Mouse (Mus musculus) bone marrow, adult 2 months (tissue): ENCODE measurements around the gene Fkbp6.
"Not testable (repeated sequence)": the region's sequence is repeated elsewhere in the genome, so short reads cannot be mapped to it uniquely, and the experiment has no call there.

Experiments used
- CTCF ChIP-seq: fragments of 200-500 bp; IDR thresholded peaks from 2 replicates; pipeline ENCODE4 v1.5.1; 2011; ENCODE audit warnings: low read length, control low read depth; ENCODE audit not compliant: control insufficient read depth, insufficient read depth
- POLR2A ChIP-seq: fragments of 200-500 bp; IDR thresholded peaks from 2 replicates; pipeline ENCODE4 v1.6.1; 2011; ENCODE audit warnings: low read depth, mild to moderate bottlenecking, control low read depth, low read length, borderline replicate concordance; ENCODE audit not compliant: control insufficient read depth

DNA sequence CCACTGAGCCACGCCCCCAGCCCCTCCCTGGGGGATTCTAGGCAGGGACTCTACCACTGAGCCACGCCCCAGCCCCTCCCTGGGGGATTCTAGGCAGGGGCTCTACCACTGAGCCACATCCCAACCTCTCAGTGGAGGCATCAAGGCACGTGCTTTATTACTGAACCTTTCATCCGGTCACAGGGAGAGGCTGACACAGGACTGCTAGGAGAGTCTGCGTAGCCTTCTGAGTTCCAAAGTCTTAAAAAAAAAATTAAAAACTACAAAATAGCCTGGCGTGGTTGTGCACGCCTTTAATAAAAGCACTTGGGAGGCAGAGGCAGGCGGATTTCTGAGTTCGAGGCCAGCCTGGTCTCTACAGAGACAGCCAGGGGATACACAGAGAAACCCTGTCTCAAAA is 19.4 kb upstream of the Fkbp6 start:
- TF ChIP-seq CTCF, POLR2A: not testable (repeated sequence)
